Mouse (Mus musculus): ENCODE measurements at regions not wholly inside any gene's neighbourhood (a gene's known extent, or its start where the extent isn't known, plus 50 kb on each side); places are given as distances from the start of the nearest gene placed in this dataset.

- no peak for DNase-seq (ENCODE audit: low spot score)
Observed at GRCm38 (mm10) chr2:9267675-9268074, 613.4 kb upstream of the 4930412O13Rik start.

DNA sequence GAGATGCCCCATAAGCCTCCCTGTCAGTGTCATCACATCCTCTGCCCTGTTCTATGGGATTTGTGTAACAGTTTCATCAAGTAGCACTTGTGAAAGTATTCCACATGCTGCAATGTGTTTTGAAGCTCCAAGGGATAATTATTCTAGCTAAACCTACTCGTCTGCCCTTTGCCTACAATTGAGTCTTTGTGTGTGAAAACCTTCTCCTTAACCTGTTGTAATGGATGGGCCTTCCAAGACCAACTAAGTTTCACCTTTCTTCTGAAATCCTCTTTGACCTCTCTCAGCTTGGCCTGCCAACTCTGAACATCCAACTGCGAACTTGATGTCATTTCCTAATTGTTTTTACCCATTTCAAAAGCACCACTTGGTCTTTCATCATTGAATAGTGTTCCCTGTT lies 597.6 kb upstream of the 4930412O13Rik start:
- no peak for DNase-seq (ENCODE audit: low spot score)

DNA sequence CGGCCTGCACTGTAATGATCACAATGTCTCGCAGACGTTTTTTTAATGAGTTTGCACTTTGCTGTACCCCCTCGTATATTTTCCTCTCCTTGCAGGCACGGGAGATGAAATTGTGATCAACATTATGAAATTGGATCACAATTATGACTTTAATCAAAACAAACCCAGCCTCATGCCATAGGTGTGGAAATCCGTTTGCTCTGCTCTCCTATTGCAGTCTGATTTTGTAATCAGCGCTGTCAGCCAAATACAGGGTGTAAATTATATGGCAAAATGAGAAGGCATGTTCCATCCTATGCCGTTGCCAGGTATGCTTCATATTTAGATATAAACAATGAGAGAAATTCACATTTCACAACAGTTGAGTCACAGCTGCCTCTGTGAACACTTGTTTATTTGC lies 595.3 kb upstream of the 4930412O13Rik start:
- DNase-seq (ENCODE audit: low spot score): peak; percentile 6

DNA sequence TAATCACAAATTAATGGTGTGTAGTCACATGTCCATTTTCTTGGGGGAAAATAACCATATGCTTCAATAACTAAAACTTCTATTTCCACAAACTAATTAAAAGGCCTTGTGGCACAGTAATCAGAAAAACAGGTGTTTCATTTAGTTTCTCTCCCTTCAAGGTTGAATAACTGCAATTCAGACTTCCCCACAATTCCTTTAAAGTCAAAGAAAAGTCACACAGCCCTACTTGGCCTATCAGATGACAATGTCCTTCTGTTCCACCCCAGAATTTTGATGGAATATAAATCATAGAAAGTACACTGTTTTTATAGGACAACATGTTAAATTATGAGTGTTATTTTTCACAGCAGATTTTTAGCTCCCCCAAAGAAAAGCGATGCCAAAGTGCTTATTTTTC lies 594.0 kb upstream of the 4930412O13Rik start:
- no peak for DNase-seq (ENCODE audit: low spot score)

DNA sequence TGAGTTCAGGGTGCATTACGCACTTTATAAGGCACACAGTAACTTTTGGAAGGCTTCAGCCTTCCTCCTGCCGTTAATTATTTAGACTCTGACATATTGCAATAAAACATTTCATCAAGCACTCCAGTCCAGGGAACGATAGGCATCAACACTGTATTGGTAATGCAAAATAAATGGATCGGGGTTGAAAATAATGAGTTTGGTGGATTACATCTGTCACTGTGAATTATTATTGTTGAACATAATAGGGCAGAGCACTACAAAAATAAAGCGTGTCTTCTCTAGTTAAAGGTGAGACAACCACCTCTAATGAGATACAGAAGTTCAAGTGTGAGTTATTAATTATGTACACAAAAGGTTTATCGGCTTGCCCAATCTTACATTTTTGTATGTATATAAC lies 593.4 kb upstream of the 4930412O13Rik start:
- DNase-seq (ENCODE audit: low spot score): no peak

DNA sequence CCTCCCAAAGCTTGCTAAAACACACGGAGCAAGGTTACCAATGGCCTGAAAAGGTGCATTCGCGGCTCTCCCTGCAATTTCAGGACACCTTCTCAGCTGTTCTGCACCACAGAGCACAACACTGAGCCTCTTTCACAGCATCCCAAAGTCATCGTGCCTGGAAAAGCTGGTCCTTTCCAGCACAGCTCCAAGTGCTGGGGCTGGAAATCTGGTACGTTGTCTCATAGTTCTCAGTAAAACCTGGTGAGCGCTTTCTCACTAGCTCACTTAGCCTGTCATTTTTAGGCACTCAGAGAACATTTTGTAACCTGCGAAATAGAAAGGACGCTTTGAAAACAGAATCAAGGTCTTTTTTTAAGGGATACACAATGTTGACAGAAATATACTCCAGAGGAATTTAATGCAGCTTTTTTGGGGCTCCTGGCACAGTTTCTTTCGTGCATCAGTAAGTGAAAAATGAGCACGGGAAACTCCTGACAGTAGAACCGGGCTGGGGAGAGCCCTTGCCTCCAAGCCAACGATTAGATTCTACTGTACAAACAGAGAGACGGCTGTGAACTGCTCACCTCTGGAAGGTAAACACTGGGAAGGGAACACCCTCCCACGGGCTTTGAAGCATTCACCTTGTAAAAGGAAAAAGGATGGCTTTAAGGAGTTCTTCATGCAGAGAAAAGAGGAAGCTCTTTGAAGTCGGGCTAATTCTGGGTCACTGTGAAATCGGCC lies 549.3 kb upstream of the 4930412O13Rik start:
- DNase-seq (ENCODE audit: low spot score): no peak

- peak; percentile 7 for DNase-seq (ENCODE audit: low spot score)
Observed at GRCm38 (mm10) chr2:9348982-9349381, 532.1 kb upstream of the 4930412O13Rik start.

- no peak for DNase-seq (ENCODE audit: low spot score)
Observed at GRCm38 (mm10) chr2:9349994-9350393, 531.1 kb upstream of the 4930412O13Rik start.

DNA sequence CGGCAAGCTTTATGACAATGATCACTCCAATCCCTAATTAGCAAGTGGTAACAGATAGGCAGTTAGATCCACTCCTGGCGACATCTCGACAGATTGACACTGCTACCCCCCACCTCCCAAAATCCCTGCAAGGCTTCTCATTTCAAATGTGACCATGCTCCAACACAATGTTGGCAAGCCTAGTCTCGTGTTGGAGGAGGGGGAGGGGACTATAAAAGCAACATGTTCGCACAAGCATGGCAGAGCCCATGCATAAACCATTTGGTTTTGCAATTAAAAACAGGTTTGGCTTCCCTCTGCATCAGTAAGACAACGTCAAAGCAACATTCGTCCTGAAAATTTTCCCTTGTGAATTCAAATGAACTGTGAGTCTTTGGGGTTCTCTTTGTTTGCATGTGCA lies 528.9 kb upstream of the 4930412O13Rik start:
- no peak for DNase-seq (ENCODE audit: low spot score)

DNA sequence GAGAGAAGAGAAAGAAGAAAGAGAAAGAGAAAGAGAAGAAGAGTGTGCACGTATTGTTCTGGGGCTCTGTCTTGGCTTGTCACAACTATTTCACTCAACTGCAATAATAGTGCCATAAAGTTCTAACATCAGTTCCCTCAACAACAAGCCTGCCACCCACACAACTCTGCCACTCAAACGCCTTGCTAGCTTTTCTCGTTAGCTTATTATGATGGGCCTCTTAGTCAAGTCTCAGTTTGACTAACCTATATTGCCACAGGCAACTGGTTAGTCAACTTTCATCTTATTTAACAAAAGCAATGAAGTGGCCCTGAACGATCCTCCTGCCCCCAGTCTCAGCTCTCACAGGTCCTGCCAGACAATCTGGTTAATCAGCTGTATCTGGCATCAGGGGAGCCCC lies 521.0 kb upstream of the 4930412O13Rik start:
- DNase-seq (ENCODE audit: low spot score): no peak

GRCm38 (mm10) chr2:9367801-9368584 lies 513.1 kb upstream of the 4930412O13Rik start:
- DNase-seq (ENCODE audit: low spot score): no peak

DNA sequence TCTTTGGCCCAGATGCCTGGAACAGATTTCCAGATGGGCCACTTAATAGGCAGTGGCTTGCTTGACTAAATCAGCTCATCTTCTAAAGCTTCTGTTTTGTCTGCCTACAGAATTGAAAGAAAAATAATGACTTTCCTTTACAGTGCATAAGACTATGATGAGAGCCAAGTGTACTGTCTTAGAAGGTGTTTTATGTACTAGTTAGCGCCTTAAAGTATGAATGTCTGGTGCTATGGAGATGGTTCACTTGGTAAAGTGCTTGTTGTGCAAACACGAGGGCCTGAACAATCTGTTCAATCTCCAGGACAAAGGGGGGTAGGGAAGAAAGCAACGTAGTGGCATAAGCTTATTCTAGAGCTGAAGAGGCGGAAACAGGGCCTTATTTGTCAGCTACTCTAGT lies 511.5 kb upstream of the 4930412O13Rik start:
- no peak for DNase-seq (ENCODE audit: low spot score)

- DNase-seq (ENCODE audit: low spot score): no peak
Observed at GRCm38 (mm10) chr2:9386566-9386965, 494.5 kb upstream of the 4930412O13Rik start.

GRCm38 (mm10) chr2:9388058-9388457 lies 493.0 kb upstream of the 4930412O13Rik start:
- no peak for DNase-seq (ENCODE audit: low spot score)

GRCm38 (mm10) chr2:9395379-9395999 lies 485.6 kb upstream of the 4930412O13Rik start:
- DNase-seq (ENCODE audit: low spot score): no peak

DNA sequence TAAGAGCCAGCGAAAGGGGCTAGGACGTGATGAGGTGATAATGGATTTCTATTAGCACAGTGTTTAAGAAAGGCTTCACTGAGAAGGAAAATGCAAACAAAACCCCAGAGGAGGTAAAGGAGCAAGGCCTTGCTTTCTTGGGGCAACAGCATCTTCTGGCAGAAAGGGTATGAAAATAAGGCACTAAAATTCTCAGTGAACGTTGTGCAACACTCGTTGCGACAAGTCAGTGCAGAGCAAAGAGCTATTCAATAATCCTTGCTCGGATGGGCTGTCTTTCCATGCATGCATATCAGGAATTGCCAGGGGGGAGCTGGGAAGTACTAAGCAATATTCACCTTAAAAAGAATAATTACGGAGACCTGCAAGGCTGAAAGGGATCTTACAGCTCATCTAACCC lies 479.6 kb upstream of the 4930412O13Rik start:
- DNase-seq (ENCODE audit: low spot score): no peak

DNA sequence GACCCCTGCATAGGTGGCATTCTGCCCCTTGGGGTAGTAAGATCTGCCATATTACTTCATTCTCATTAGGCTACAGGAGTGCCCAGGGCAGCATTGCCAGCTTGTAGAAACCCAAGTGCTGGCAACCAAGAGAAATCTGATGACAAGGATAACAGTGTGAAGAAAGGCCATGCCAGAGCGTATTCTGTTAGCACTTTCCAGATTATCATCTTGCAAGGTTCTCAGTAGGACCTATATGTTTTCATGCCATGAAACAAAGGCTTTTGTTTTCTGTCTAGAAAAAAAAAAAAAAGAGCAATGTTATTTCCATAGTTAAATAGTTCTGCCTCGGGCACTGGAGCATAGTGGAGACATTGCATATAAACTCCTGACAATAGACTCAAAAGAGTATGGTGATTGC lies 478.8 kb upstream of the 4930412O13Rik start:
- no peak for DNase-seq (ENCODE audit: low spot score)

DNA sequence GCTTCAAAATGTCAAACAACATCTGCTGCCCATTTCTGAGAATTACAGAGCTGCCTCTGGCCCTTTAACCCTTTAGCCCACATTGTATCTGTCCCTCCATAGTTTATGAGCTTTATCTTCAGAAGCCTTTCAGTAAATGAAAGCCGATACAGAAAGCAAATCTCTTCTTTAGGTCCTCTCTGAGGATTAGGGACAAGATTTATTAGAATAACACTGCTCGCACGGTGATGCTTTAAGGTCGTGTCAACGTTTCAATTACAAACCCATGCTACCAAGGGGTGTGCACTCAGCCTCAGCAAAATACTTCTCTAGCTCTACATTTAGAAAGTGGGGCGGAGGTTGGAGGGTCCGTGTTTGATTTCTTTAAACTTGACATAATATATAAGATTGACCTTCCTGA lies 472.0 kb upstream of the 4930412O13Rik start:
- DNase-seq (ENCODE audit: low spot score): no peak

DNA sequence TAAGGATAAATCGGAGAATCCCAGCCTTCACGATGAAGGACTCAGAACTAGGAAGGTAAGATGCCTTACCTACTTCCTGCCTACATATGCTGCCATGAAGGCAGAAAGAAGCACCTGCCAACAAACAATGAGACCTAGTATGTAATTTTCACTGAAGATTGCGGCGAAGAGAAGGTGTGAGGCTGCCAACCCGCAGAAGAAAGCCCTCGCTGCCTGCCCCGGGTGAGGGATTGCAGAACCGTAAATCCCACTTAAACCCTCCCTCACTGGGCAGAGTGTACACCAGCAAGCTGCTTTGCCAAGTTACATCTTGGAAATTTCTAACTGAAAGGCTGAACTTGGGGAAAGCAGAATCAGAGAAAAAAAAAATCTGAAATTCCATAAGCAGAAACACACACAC lies 458.4 kb upstream of the 4930412O13Rik start:
- DNase-seq (ENCODE audit: low spot score): no peak

- no peak for DNase-seq (ENCODE audit: low spot score)
Observed at GRCm38 (mm10) chr2:9423534-9423933, 457.5 kb upstream of the 4930412O13Rik start.

GRCm38 (mm10) chr2:9433110-9433940 lies 447.7 kb upstream of the 4930412O13Rik start:
- DNase-seq (ENCODE audit: low spot score): no peak
